Mouse (Mus musculus): ENCODE results near the gene Idh3b.
A peak's percentile ranks its signal among the peaks of the same experiment; 100 is the strongest.

The Idh3b gene

GRCm38 (mm10) chr2:130268074-130268473 lies 16.3 kb downstream of the Idh3b start:
- no peak for DNase-seq (ENCODE audit: extremely low spot score, low spot score)

GRCm38 (mm10) chr2:130265520-130265919 lies 18.8 kb downstream of the Idh3b start:
- no peak for DNase-seq (ENCODE audit: extremely low spot score, low spot score)

- DNase-seq (ENCODE audit: extremely low spot score, low spot score), result no peak
These were observed 21.9 kb downstream of the Idh3b start for GRCm38 (mm10) chr2:130262398-130262797.

GRCm38 (mm10) chr2:130261914-130262313 lies 22.4 kb downstream of the Idh3b start:
- no peak for DNase-seq (ENCODE audit: extremely low spot score, low spot score)

- DNase-seq (ENCODE audit: extremely low spot score, low spot score), result no peak
These were observed 23.5 kb downstream of the Idh3b start for GRCm38 (mm10) chr2:130260822-130261221.

- no peak for DNase-seq (ENCODE audit: extremely low spot score, low spot score)
These were observed 27.6 kb downstream of the Idh3b start for GRCm38 (mm10) chr2:130256762-130257161.

- DNase-seq (ENCODE audit: extremely low spot score, low spot score), result no peak
These were observed 36.1 kb downstream of the Idh3b start for GRCm38 (mm10) chr2:130248226-130248625.

GRCm38 (mm10) chr2:130246912-130247311 lies 37.4 kb downstream of the Idh3b start:
- DNase-seq (ENCODE audit: extremely low spot score, low spot score), result peak; percentile 24

Data from neural tube, embryonic 10.5 days (tissue).